Mouse (Mus musculus) frontal cortex, postnatal 25 days (tissue): Measurements from ENCODE around the gene Pcyt2.

ENCODE experiments used
- DNase-seq, 2 experiments: peaks; one replicate each; pipeline ENCODE4 v3.0.0; 2022; ENCODE audit warnings: low spot score in 2 of 2

Pcyt2 gene

GRCm38 (mm10) chr11:120581490-120582267 is 36.1 kb downstream of the Pcyt2 start, which contains the start of gene Arhgdia:
TSS of gene Arhgdia (minus strand) at chr11:120581624.
- peak; percentile 81 to 83 for DNase-seq

- no peak for DNase-seq
These were observed 36.8 kb downstream of the Pcyt2 start for GRCm38 (mm10) chr11:120580871-120581331.

GRCm38 (mm10) chr11:120580190-120580589 is 37.5 kb downstream of the Pcyt2 start:
- no peak for DNase-seq

- DNase-seq = peak; percentile 63 to 64
These were observed 38.2 kb downstream of the Pcyt2 start for GRCm38 (mm10) chr11:120579316-120580107.

GRCm38 (mm10) chr11:120578694-120579243 is 39.0 kb downstream of the Pcyt2 start:
- no peak for DNase-seq

GRCm38 (mm10) chr11:120578024-120578693 is 39.6 kb downstream of the Pcyt2 start:
- no peak for DNase-seq

GRCm38 (mm10) chr11:120577211-120578023 is 40.3 kb downstream of the Pcyt2 start:
- DNase-seq = no peak

- no peak for DNase-seq
These were observed 41.3 kb downstream of the Pcyt2 start for GRCm38 (mm10) chr11:120576365-120576981.

- no peak for DNase-seq
These were observed 41.8 kb downstream of the Pcyt2 start for GRCm38 (mm10) chr11:120575940-120576339.

- DNase-seq = no peak
These were observed 42.7 kb downstream of the Pcyt2 start for GRCm38 (mm10) chr11:120575046-120575445.

- DNase-seq = no peak
These were observed 43.5 kb downstream of the Pcyt2 start for GRCm38 (mm10) chr11:120574278-120574600.

- DNase-seq = no peak
These were observed 44.0 kb downstream of the Pcyt2 start for GRCm38 (mm10) chr11:120573585-120574277.

GRCm38 (mm10) chr11:120572752-120573584 is 44.8 kb downstream of the Pcyt2 start, which contains the start of gene P4hb:
TSS of gene P4hb (minus strand) at chr11:120573253.
- peak; percentile 98 to 99 for DNase-seq

- no peak for DNase-seq
These were observed 45.4 kb downstream of the Pcyt2 start for GRCm38 (mm10) chr11:120572417-120572751.

GRCm38 (mm10) chr11:120571754-120572416 is 45.9 kb downstream of the Pcyt2 start:
- no peak for DNase-seq

- DNase-seq = no peak
These were observed 46.6 kb downstream of the Pcyt2 start for GRCm38 (mm10) chr11:120571122-120571521.

- no peak for DNase-seq
These were observed 49.4 kb downstream of the Pcyt2 start for GRCm38 (mm10) chr11:120568324-120568723.

GRCm38 (mm10) chr11:120565114-120565513 is 52.6 kb downstream of the Pcyt2 start:
- DNase-seq = no peak

GRCm38 (mm10) chr11:120562949-120563348 is 54.8 kb downstream of the Pcyt2 start:
- no peak for DNase-seq
